Mouse (Mus musculus): ENCODE data around the gene Havcr1.

DNA sequence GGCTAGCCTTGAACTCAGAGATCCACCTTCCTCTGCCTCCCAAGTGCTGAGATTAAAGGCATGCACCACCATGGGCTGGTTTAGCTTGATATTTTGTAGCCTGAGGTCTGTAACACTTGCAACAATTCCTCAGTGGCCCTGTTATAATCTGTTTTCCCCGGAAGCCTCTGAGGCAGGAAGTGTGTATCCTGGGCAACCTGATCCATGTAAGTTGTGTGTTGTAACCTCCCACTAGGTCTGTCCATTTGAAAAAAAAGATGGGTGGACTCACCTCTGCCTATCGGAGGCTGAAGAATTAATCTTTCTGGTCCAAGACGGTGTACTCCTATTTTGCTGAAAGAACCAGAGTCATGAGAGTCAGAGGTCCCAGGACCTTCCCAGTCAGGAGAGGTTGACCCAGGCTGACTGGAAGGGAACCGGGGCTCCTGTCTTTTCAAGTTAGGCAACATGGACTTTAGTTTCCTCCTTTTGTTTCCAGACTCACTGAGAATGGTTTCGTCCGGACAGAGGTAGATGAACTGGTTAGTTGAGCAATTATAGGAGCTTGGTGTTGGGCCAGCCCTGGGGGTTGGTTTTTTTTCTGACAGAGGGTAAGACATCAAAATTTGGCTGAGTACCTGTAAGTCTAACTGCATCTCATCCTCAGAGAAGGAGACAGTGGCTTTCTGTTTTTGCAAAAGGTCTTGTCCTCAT lies 28.1 kb upstream of the Havcr1 start, which contains the start of gene Timd2:
- TF ChIP-seq CTCF (conservative IDR thresholded peaks at IDR 0.05; ENCODE audit: insufficient read depth, insufficient read length, low read depth, low read length) (no peak), POLR2A (IDR thresholded peaks at IDR 0.05; ENCODE audit: low read depth, low read length) (no peak)

Data from kidney, adult 2 months (tissue).